Mouse (Mus musculus) olfactory bulb, adult 2 months (tissue): ENCODE measurements around the gene Hes7.

Experiments used
- CTCF ChIP-seq: fragments of 200-500 bp; IDR thresholded peaks from 2 replicates; pipeline ENCODE4 v1.5.1; 2012; ENCODE audit warnings: low read depth, mild to moderate bottlenecking, low read length, moderate library complexity; ENCODE audit not compliant: insufficient read depth
- POLR2A ChIP-seq: fragments of 200-500 bp; IDR thresholded peaks from 2 replicates; pipeline ENCODE4 v1.6.1; 2012; ENCODE audit warnings: mild to moderate bottlenecking, low read depth, low read length, moderate library complexity; ENCODE audit not compliant: insufficient read depth

DNA sequence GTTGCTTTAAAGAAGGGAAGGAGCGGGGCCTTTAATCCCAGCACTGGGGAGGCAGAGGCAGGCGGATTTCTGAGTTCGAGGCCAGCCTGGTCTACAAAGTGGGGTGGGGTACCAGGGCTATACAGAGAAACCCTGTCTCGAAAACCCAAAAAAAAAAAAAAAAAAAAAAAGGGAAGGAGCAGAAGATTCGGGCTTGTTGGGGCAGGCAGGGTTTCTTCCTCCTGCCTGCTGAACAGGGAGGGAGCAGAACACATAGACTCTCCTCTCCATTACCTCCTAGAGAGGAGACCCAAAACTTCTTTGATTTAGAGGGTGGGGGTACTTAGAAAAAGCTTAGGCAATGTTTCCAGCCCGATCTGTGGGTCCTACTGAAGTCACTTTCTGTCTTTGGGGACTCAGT, 15.2 kb downstream of the Hes7 start:
- TF ChIP-seq CTCF (no peak), POLR2A (no peak)
